8 mouse cellular contexts compared by ENCODE assay signal in genomic region chr16:33063267-33063666, GRCm38 (mm10). TPM values are rescaled to one million over a fixed set of nuclear protein-coding genes. Genes with fewer than 3 reads are reported as not detected.
DNase-seq lines count a peak whose midpoint lies in the region; ATAC-seq lines count a peak whose summit lies in the region.

No protein-coding gene starts in this region.

- intact Hi-C loops in heart, postnatal 36 days (cut with DNase I), result loop anchor here (5.0 kb wide), 1 partner anchor 251 kb away; the partner anchor contains the start of gene Smbd1

- H3K9me3 ChIP-seq in heart, embryonic 13.5 days, result no peaks in the 10 kb centered on the region
- H3K9me3 ChIP-seq in heart, embryonic 14.5 days (ENCODE audit: control insufficient read depth, low read length), result no peaks in the 10 kb centered on the region

- ATAC-seq in heart, embryonic 13.5 days (ENCODE audit: extremely low read depth, insufficient number of reproducible peaks, low FRiP score, low TSS enrichment), result no peak
- ATAC-seq in heart, embryonic 14.5 days (ENCODE audit: insufficient number of reproducible peaks, insufficient read depth, low FRiP score, low read depth), result no peak
- ATAC-seq in megakaryocyte progenitor cell, adult 5-6 weeks (replicated peaks; ENCODE audit: poor library complexity), result peak; percentile 37; the same call in 1 of the 2 replicates

- H3K27ac ChIP-seq in heart, embryonic 13.5 days (replicated peaks), result peak overlapping the region; percentile 90
- H3K27ac ChIP-seq in heart, embryonic 14.5 days (replicated peaks in 1 of 2; ENCODE audit: control insufficient read depth in 1 of 2, insufficient read depth in 1 of 2, low read depth in 2 of 2, low read length in 2 of 2), result peak overlapping the region; percentile 80 to 86; a peak in 3 of 4 replicates

- H3K4me2 ChIP-seq in heart, embryonic 13.5 days, result peak overlapping the region; percentile 92
- peak overlapping the region; percentile 77 for H3K4me2 ChIP-seq in heart, embryonic 14.5 days (ENCODE audit: low read length)

- H3K9ac ChIP-seq in heart, embryonic 13.5 days, result peak overlapping the region; percentile 85
- peak overlapping the region; percentile 81 for H3K9ac ChIP-seq in heart, embryonic 14.5 days (ENCODE audit: low read length)

- H3K4me3 ChIP-seq in heart, embryonic 13.5 days, result peak overlapping the region; percentile 85
- peak overlapping the region; percentile 84 to 97; a peak in 3 of 4 replicates for H3K4me3 ChIP-seq in heart, embryonic 14.5 days (ENCODE audit: control insufficient read depth in 1 of 2, insufficient read depth in 1 of 2, low read depth in 1 of 2, low read length in 2 of 2)

- H3K27me3 ChIP-seq in heart, embryonic 13.5 days (replicated peaks), result no peaks in the 10 kb centered on the region
- no peaks in the 10 kb centered on the region for H3K27me3 ChIP-seq in heart, embryonic 14.5 days (ENCODE audit: control insufficient read depth, insufficient read depth, low read length)

- peaks cover 42% of the 10 kb centered on the region for H3K4me1 ChIP-seq in heart, embryonic 13.5 days
- peaks cover 6 to 23% of the 10 kb centered on the region in 2 experiments for H3K4me1 ChIP-seq in heart, embryonic 14.5 days (ENCODE audit: control insufficient read depth in 2 of 2, insufficient read depth in 2 of 2, low read length in 2 of 2)

- DNase-seq in heart, postnatal 36 days, result no peak
- peak; percentile 19 for DNase-seq in NIH3T3 (ENCODE audit: low read depth)
- DNase-seq in urinary bladder, postnatal 10 days (ENCODE audit: low spot score), result no peak
- no peak for DNase-seq in right cerebral cortex, adult 18-20 months
- DNase-seq in thymus, postnatal 4 days, result no peak

- WGBS in heart, embryonic 13.5 days, result 11% methylated on average over 7 of the region's 7 CpGs
- 14% methylated on average over 7 of the region's 7 CpGs for WGBS in heart, embryonic 14.5 days

- peaks cover 44% of the 10 kb centered on the region for H3K36me3 ChIP-seq in heart, embryonic 13.5 days
- H3K36me3 ChIP-seq in heart, embryonic 14.5 days (ENCODE audit: control insufficient read depth, insufficient read depth, low read length), result peaks cover 42% of the 10 kb centered on the region

RNA-seq across cellular contexts. Expression of gene Lmln, which starts 0.9 kb away (rescaled TPM):
- 2.2 and 3.5 TPM in 2 replicates for polyA plus RNA-seq in heart, embryonic 13.5 days (2015; fragmentation: Nextera tagmentation; extraction: Ambion mirVana)
- total RNA-seq in heart, postnatal 36 days (2021), result 1 to 10 TPM; 1.8 to 3.2 TPM
- 2.5 and 4.7 TPM in 2 replicates for polyA plus RNA-seq in heart, embryonic 14.5 days (2014; fragmentation: Nextera tagmentation; extraction: Ambion mirVana)
- 1.4 and 2.0 TPM in 2 replicates for total RNA-seq in megakaryocyte progenitor cell, adult 5-6 weeks (2015)
- 2.4 and 4.6 TPM in 2 replicates for total RNA-seq in megakaryocyte progenitor cell, adult 5-6 weeks (2017)

RNA-seq across cellular contexts. Expression of gene Rpl35a, which starts 7.0 kb away (rescaled TPM):
- polyA plus RNA-seq in heart, embryonic 13.5 days (2015; fragmentation: Nextera tagmentation; extraction: Ambion mirVana), result 652 and 689 TPM in 2 replicates
- total RNA-seq in heart, postnatal 36 days (2021), result 100 to 1,000 TPM; 301 to 318 TPM
- 603 and 672 TPM in 2 replicates for polyA plus RNA-seq in heart, embryonic 14.5 days (2014; fragmentation: Nextera tagmentation; extraction: Ambion mirVana)
- total RNA-seq in megakaryocyte progenitor cell, adult 5-6 weeks (2015), result 2,569 and 2,723 TPM in 2 replicates
- total RNA-seq in megakaryocyte progenitor cell, adult 5-6 weeks (2017), result 1,815 and 2,269 TPM in 2 replicates

RNA-seq across cellular contexts. Expression of gene Iqcg, which starts 7.2 kb away (rescaled TPM):
- polyA plus RNA-seq in heart, embryonic 13.5 days (2015; fragmentation: Nextera tagmentation; extraction: Ambion mirVana), result 1.6 and 1.7 TPM in 2 replicates
- under 1 TPM; 0.33 to 0.60 TPM for total RNA-seq in heart, postnatal 36 days (2021)
- 1.5 and 1.9 TPM in 2 replicates for polyA plus RNA-seq in heart, embryonic 14.5 days (2014; fragmentation: Nextera tagmentation; extraction: Ambion mirVana)
- total RNA-seq in megakaryocyte progenitor cell, adult 5-6 weeks (2015), result 1.3 and 2.5 TPM in 2 replicates
- 2.5 and 6.6 TPM in 2 replicates for total RNA-seq in megakaryocyte progenitor cell, adult 5-6 weeks (2017)

Comparison
In these comparisons a context has a peak if more than half of its experiments do, and no peak if none do; other contexts are left out.
1. RNA of gene Rpl35a, which starts 7.0 kb away (total RNA-seq): 1,815 to 2,723 TPM in megakaryocyte progenitor cell, adult 5-6 weeks; 301 to 318 TPM in heart, postnatal 36 days; every median in the first group is over 4 times any median in the second.